8 mouse cellular contexts compared by ENCODE assay signal in genomic region chr7:117380418-117381187, GRCm38 (mm10). TPM values are rescaled to one million over a fixed set of nuclear protein-coding genes. Genes with fewer than 3 reads are reported as not detected.
DNase-seq lines count a peak whose midpoint lies in the region; ATAC-seq lines count a peak whose summit lies in the region.

Gene Xylt1, plus strand, starts transcription at chr7:117380979.

- peak within 1 kb of the TSS; percentile 84 for H3K27ac ChIP-seq in hindbrain, embryonic 14.5 days

- peaks cover 22% of the 10 kb centered on the region for H3K4me1 ChIP-seq in hindbrain, embryonic 14.5 days (replicated peaks; ENCODE audit: control insufficient read depth, insufficient read depth, low read length)

- H3K9ac ChIP-seq in hindbrain, embryonic 14.5 days = peak within 1 kb of the TSS; percentile 84

- ATAC-seq in hindbrain, embryonic 14.5 days (ENCODE audit: low FRiP score) = peak; percentile 88

- no peaks in the 10 kb centered on the region for H3K9me3 ChIP-seq in hindbrain, embryonic 14.5 days (ENCODE audit: control insufficient read depth, low read length)

- H3K36me3 ChIP-seq in hindbrain, embryonic 14.5 days (replicated peaks; ENCODE audit: control insufficient read depth, insufficient read depth) = no peaks in the 10 kb centered on the region

- H3K4me2 ChIP-seq in hindbrain, embryonic 14.5 days (replicated peaks) = peak within 1 kb of the TSS; percentile 83

- 0 out of 2 replicates have a peak, but pooled peaks cover 17% of the 10 kb centered on the region for H3K27me3 ChIP-seq in hindbrain, embryonic 14.5 days (ENCODE audit: control insufficient read depth, insufficient read depth, low read length)

- WGBS in hindbrain, embryonic 14.5 days = under 1% methylated on average over 47 of the region's 69 CpGs

- DNase-seq in MEL-GATA-1-ER (ENCODE audit: extremely low read depth, low read depth) = peak; percentile 29
- DNase-seq in cerebellum, postnatal 10 days = peak; percentile 82 to 87
- DNase-seq in frontal cortex, postnatal 36 days (ENCODE audit: low spot score in 2 of 2) = peak; percentile 78 to 80
- peak; percentile 78 for DNase-seq in hindbrain, embryonic 14.5 days (ENCODE audit: low spot score)
- DNase-seq in left cerebral cortex, adult 18-20 months (ENCODE audit: low spot score in 2 of 2) = peak; percentile 76 to 87
- peak; percentile 85 to 90 for DNase-seq in lung, postnatal 4 days
- peak; percentile 90 for DNase-seq in retina, postnatal 1 day
- DNase-seq in thymus, postnatal 4 days = peak; percentile 87

- H3K4me3 ChIP-seq in hindbrain, embryonic 14.5 days (replicated peaks; ENCODE audit: low read length) = peak within 1 kb of the TSS; percentile 77

RNA-seq across cellular contexts. Expression of gene Xylt1, which starts in this region (rescaled TPM):
- 4.2 and 4.3 TPM in 2 replicates for polyA plus RNA-seq in hindbrain, embryonic 14.5 days (2014; fragmentation: Nextera tagmentation; extraction: Ambion mirVana)
- total RNA-seq in left cerebral cortex, adult 18-20 months (2021) = 10 to 100 TPM; 45.7 to 48.9 TPM

Comparison
In these comparisons a context has a peak if more than half of its experiments do, and no peak if none do; other contexts are left out.
1. Peak in every context shown above with its lines: DNase-seq, ATAC-seq, H3K4me3 ChIP-seq and H3K27ac ChIP-seq.
2. DNase-seq: peak in every context shown above with its lines; median percentile 90 in retina, postnatal 1 day; 88 in lung, postnatal 4 days; 87 in thymus, postnatal 4 days; 84 in cerebellum, postnatal 10 days; 82 in left cerebral cortex, adult 18-20 months; 79 in frontal cortex, postnatal 36 days; 78 in hindbrain, embryonic 14.5 days; 29 in MEL-GATA-1-ER.